Mouse (Mus musculus) left cerebral cortex, adult 18-20 months (tissue): ENCODE data around the gene L2hgdh. TPM values are rescaled to one million over a fixed set of nuclear protein-coding genes. Genes with fewer than 3 reads are reported as not detected.

Experiments
- DNase-seq, 2 experiments: peaks; one replicate each; pipeline ENCODE4 v3.0.0; 2021 to 2022; ENCODE audit warnings: low spot score in 2 of 2, mixed read lengths in 1 of 2
- total RNA-seq, 2 experiments: library from RNA; stranded (reverse); gene quantifications; 2 replicates each; pipeline ENCODE4 v1.2.3; 2021

L2hgdh gene
- total RNA-seq, 2 experiments from 2014 or later: 21.9 TPM

GRCm38 (mm10) chr12:69732221-69732620 lies 7.5 kb upstream of the L2hgdh start:
- DNase-seq: no peak

- no peak for DNase-seq
Measured at GRCm38 (mm10) chr12:69730306-69730705, 5.6 kb upstream of the L2hgdh start.

- DNase-seq: no peak
Measured at GRCm38 (mm10) chr12:69729246-69729645, 4.6 kb upstream of the L2hgdh start.

- DNase-seq: no peak
Measured at GRCm38 (mm10) chr12:69724018-69724710, 509 bp downstream of the L2hgdh start.

GRCm38 (mm10) chr12:69723376-69723775 lies 1.3 kb downstream of the L2hgdh start:
- no peak for DNase-seq

- DNase-seq: no peak
Measured at GRCm38 (mm10) chr12:69722857-69723256, 1.8 kb downstream of the L2hgdh start.

- no peak for DNase-seq
Measured at GRCm38 (mm10) chr12:69713628-69714027, 11.0 kb downstream of the L2hgdh start.

GRCm38 (mm10) chr12:69704799-69705458 lies 19.7 kb downstream of the L2hgdh start:
- DNase-seq: no peak

- no peak for DNase-seq
Measured at GRCm38 (mm10) chr12:69698352-69698751, 26.3 kb downstream of the L2hgdh start.

- DNase-seq: peak; percentile 44 to 52
Measured at GRCm38 (mm10) chr12:69696746-69697145, 27.9 kb downstream of the L2hgdh start.

GRCm38 (mm10) chr12:69693471-69693870 lies 31.2 kb downstream of the L2hgdh start:
- DNase-seq: no peak

GRCm38 (mm10) chr12:69690714-69691113 lies 34.0 kb downstream of the L2hgdh start:
- DNase-seq: no peak

- DNase-seq: no peak
Measured at GRCm38 (mm10) chr12:69689094-69689493, 35.6 kb downstream of the L2hgdh start.

GRCm38 (mm10) chr12:69688368-69688767 lies 36.3 kb downstream of the L2hgdh start:
- no peak for DNase-seq

GRCm38 (mm10) chr12:69683537-69683936 lies 41.1 kb downstream of the L2hgdh start:
- peak; percentile 55 to 62 for DNase-seq

GRCm38 (mm10) chr12:69682788-69683419 lies 41.8 kb downstream of the L2hgdh start:
- no peak for DNase-seq

- DNase-seq: peak; percentile 79 to 85
Measured at GRCm38 (mm10) chr12:69682065-69682787, 42.4 kb downstream of the L2hgdh start.

GRCm38 (mm10) chr12:69681566-69682061 lies 43.1 kb downstream of the L2hgdh start, which contains the start of gene Sos2:
Sos2 (minus strand) TSS chr12:69681852.
- peak; percentile 53 to 56 for DNase-seq

GRCm38 (mm10) chr12:69680635-69681565 lies 43.8 kb downstream of the L2hgdh start:
- DNase-seq: peak; percentile 11 to 32

GRCm38 (mm10) chr12:69676157-69676556 lies 48.5 kb downstream of the L2hgdh start:
- no peak for DNase-seq
